Mouse (Mus musculus): ENCODE data around the gene Cd109.

GRCm38 (mm10) chr9:78614201-78614600 lies 1.1 kb upstream of the Cd109 start:
- TF ChIP-seq CTCF (IDR thresholded peaks at IDR 0.05; ENCODE audit: extremely low read depth, insufficient read depth, insufficient read length, insufficient replicate concordance) (no peak), POLR2A (IDR thresholded peaks at IDR 0.05; ENCODE audit: low read depth, low read length) (no peak)

Data from spleen, adult 2 months (tissue).